Mouse (Mus musculus) olfactory bulb, adult 2 months (tissue): Measurements from ENCODE around the gene Tekt4.

Experiments used
- CTCF ChIP-seq: fragments of 200-500 bp; IDR thresholded peaks from 2 replicates; pipeline ENCODE4 v1.5.1; 2012; ENCODE audit warnings: low read depth, mild to moderate bottlenecking, low read length, moderate library complexity; ENCODE audit not compliant: insufficient read depth
- POLR2A ChIP-seq: fragments of 200-500 bp; IDR thresholded peaks from 2 replicates; pipeline ENCODE4 v1.6.1; 2012; ENCODE audit warnings: mild to moderate bottlenecking, low read depth, low read length, moderate library complexity; ENCODE audit not compliant: insufficient read depth

DNA sequence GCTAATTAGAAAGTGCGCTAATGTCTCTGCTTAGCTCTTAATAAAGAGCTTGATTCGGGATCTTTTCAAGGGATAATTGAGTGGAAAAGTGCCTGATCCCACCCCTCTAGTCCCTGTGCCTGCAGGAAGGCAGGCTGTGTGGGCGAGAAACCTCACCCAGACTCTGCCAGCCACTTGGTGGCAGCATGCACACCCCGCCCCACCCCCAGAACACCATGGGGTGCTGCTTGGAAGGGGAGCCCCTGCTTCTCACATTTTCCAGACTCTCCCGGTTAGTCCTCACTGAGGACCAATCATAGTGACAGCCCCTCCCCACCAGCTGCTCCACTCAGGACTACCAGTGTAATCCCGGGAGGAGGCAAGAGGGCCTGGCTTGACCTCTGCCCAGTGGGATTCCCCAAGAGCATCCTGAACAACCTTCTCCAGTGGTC, 48.4 kb upstream of the Tekt4 start:
- no peak for TF ChIP-seq CTCF
- no peak for TF ChIP-seq POLR2A
